Mouse (Mus musculus): ENCODE measurements around the gene 1700042G07Rik.

Gene 1700042G07Rik

DNA sequence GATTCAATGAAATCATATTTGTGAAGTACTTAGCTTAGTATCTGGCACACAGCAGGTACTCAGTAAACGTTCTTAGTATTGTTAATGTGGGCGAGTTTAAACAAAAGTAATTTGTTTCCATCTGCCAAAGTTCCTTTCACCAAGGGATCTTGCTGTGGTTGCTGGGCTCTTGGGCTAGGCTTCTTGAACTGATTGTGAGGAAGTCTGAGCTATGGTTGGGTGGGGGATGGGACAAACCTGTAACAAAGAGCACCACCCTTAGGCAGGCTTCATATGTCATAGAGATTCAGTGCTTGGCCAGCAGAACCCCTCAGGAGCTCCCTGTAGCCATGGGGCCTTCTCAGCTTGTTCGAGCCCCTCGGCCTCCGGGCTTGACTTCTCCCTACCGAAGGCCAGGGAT, at the start of gene 1700042G07Rik, which contains the start of gene Gm49337:
1700042G07Rik (plus strand) TSS at position 301 of the 400 bp plus-strand sequence.
Gm49337 (plus strand) TSS at position 313 of the 400 bp plus-strand sequence.
- DNase-seq (ENCODE audit: low spot score in 2 of 2), result no peak

GRCm38 (mm10) chr4:116123602-116124519, 49.3 kb upstream of the 1700042G07Rik start, which contains the start of the genes Rad54l and Pomgnt1:
Gene Rad54l (minus strand): TSS chr4:116123690.
Gene Pomgnt1 (plus strand): TSS chr4:116123840.
- DNase-seq (ENCODE audit: low spot score in 2 of 2), result peak; percentile 63 to 64

DNA sequence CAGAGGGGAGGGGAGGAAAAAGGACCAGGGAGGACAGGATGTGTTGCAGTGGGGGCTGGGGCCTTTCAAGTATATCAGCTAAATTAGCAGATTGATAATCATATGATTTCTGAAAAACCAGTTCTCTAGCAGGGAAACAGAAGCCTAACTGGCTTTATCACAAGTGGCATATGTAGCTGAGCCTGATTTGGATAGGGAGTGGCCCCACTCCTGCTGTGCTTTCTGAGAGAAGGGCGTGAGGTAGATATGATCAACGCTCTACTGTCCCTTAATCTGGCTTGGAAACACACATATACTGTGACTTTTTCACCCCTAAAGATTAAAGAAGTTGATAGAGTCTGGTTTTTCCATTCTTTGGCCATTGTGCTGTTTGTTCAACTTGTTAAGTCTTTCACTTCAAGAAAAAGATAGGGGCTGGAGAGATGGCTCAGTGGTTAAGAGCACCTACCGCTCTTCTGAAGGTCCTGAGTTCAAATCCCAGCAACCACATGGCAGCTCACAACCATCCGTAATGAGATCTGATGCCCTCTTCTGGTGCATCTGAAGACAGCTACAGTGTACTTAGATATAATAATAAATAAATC, 47.3 kb upstream of the 1700042G07Rik start:
- no peak for DNase-seq (ENCODE audit: low spot score in 2 of 2)

GRCm38 (mm10) chr4:116127956-116128355, 45.2 kb upstream of the 1700042G07Rik start:
- DNase-seq (ENCODE audit: low spot score in 2 of 2), result no peak

GRCm38 (mm10) chr4:116133126-116133525, 40.0 kb upstream of the 1700042G07Rik start:
- DNase-seq (ENCODE audit: low spot score in 2 of 2), result no peak

GRCm38 (mm10) chr4:116134990-116135389, 38.2 kb upstream of the 1700042G07Rik start:
- DNase-seq (ENCODE audit: low spot score in 2 of 2), result no peak

GRCm38 (mm10) chr4:116137421-116137996, 35.7 kb upstream of the 1700042G07Rik start:
- DNase-seq (ENCODE audit: low spot score in 2 of 2), result no peak

- peak in 1 of 2 experiments; percentile 36 for DNase-seq (ENCODE audit: low spot score in 2 of 2)
Observed at GRCm38 (mm10) chr4:116140801-116141574, 32.2 kb upstream of the 1700042G07Rik start.

DNA sequence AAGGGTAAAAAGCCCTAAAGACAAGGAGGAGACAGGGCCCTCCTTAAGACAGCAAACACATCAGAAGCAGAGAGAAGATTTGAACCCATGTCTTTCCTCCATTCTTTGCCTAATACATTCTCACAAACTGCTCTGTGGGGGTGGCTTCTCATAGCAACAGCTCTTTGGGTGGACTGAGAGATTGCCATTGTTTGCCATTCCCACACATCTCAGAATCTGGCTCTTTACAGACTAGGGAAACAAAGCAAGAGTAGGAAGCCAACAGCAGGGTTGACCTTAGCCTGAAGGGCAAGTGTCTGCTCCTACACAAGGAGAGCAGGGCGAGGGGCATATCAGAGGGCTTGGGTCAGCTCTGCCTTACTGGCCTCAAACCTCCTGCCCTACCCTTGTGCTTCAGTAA, 31.4 kb upstream of the 1700042G07Rik start:
- no peak for DNase-seq (ENCODE audit: low spot score in 2 of 2)

DNA sequence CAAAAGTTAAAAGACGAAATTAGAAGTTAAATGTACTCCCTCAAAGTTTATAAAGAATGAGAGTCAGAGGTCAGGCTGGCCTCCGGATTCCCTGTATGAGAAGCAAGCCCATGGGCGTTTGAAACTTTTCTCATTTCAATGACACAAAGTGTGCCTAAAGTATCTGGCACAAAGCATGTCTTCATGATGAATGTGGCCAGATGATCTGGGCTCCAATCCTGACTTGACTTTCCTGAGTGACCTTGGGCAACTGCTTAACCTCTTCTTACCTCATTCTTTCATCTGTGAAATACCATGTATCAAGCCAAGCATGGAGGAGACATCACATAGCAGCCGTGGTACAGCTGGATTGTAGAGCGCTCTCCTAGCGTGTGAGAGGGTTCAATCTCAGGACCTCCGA, 30.9 kb upstream of the 1700042G07Rik start:
- DNase-seq (ENCODE audit: low spot score in 2 of 2), result no peak

- no peak for DNase-seq (ENCODE audit: low spot score in 2 of 2)
Observed at GRCm38 (mm10) chr4:116143317-116143811, 29.8 kb upstream of the 1700042G07Rik start.

DNA sequence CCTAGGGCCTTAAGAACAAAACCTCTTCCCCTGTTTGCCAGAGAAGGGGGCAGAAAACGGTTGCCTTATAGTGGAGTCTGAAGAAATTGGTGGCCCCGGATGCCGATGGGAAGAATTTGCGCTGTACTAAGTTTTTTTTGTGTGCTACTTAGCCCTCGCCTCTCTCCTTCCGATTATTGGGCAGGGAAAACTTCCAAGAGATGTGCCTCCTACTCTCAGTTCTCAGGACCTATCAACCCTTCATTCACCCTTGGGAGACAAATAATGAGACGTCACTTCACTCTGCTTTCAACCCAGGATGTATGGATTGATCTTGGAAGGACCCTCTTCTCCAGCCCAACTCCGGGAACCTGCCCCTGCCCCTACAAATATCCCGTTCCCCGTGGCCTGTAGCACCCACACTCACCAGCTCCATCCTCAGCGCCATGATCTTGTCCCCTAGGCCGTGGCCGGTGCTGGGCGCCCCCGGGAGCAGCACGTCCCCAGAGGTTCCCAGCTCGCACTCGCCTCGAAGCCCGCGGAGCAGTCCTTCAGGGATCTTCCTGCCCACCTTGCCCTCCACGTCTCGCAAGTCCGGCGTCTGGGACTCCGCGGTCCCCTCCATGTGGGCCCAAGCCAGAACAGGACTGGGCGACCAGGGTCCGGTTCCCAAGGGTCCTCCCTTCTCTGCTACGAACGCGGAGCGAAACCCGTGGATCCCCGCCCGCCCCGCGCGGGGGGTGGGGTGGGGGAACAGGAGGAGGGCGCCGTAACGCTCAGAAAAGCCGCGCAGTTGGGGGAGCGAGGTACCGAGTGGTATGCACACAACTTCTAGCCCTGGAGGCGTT, 29.1 kb upstream of the 1700042G07Rik start:
- DNase-seq (ENCODE audit: low spot score in 2 of 2), result peak; percentile 55 to 58

- DNase-seq (ENCODE audit: low spot score in 2 of 2), result no peak
Observed at GRCm38 (mm10) chr4:116149812-116150155, 23.4 kb upstream of the 1700042G07Rik start.

- DNase-seq (ENCODE audit: low spot score in 2 of 2), result no peak
Observed at GRCm38 (mm10) chr4:116150156-116150861, 22.9 kb upstream of the 1700042G07Rik start.

DNA sequence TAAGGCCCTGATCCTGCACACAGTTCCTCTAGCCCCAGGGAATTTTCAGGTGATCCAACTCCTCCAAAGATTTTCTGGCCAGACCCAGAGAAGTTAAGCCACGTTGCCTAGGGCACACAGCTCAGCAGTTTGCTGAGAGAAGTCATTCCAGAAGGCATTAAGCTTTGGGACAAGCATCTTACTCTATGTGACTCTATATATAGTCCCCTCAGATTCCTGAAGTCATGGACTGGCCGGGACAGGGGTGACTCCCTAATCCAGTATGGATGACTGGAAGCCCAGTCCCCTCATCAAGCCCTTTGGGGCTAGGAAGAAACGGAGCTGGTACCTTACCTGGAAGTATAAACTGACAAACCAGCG, 22.3 kb upstream of the 1700042G07Rik start:
- no peak for DNase-seq (ENCODE audit: low spot score in 2 of 2)

DNA sequence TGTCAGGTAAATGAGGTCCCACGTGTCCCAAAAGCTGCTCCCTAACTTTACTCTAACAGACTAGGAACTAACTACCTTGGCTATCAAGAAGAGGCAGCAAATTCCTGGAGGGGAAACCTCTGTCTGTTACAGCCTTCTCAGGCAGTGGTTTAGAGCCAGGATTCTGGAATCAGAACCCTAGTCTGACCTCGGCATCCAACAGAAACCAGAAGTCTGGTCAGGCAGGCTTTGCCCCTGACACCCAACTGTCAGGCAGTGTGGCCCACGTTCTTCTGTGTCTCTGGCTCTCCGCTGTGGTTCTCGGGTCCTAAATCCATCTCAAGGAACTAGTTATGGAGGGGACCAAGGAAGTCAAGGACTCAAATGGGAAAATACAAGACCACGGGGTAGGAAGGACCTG, 21.9 kb upstream of the 1700042G07Rik start, which contains the start of gene Lurap1:
Lurap1 (minus strand) TSS at position 101 of the 400 bp plus-strand sequence.
- DNase-seq (ENCODE audit: low spot score in 2 of 2), result no peak

- DNase-seq (ENCODE audit: low spot score in 2 of 2), result no peak
Observed at GRCm38 (mm10) chr4:116152702-116153101, 20.5 kb upstream of the 1700042G07Rik start.

DNA sequence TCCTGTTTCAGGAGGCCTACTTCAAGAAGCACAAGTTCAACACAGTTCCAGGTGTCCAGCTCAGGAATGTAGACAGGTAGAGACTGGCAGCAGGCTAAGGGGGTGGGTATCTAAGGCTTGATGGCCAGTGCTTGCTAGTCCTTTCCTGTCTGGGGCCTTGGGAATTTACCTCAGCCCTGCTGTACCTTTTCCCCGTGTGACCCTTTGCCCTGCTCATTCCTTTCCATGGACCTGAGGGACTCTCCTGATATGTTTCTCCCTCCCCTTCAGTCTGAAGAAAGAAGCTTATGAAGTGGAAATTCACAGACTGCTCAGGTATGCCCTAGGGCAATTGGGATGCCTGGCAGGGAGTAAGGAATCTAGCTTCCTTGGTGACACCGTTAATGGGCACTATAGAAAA, 15.3 kb upstream of the 1700042G07Rik start:
- DNase-seq (ENCODE audit: low spot score in 2 of 2), result no peak

- DNase-seq (ENCODE audit: low spot score in 2 of 2), result peak in 1 of 2 experiments; percentile 45
Observed at GRCm38 (mm10) chr4:116159912-116160311, 13.3 kb upstream of the 1700042G07Rik start.

GRCm38 (mm10) chr4:116160769-116161168, 12.4 kb upstream of the 1700042G07Rik start:
- DNase-seq (ENCODE audit: low spot score in 2 of 2), result peak; percentile 71 to 90
